Mouse (Mus musculus): ENCODE data around the gene Gm973. TPM values are rescaled to one million over a fixed set of nuclear protein-coding genes. Genes with fewer than 3 reads are reported as not detected.
"Not testable (repeated sequence)": the region's sequence is repeated elsewhere in the genome, so short reads cannot be mapped to it uniquely, and the experiment has no call there.

Gm973 gene
- polyA plus RNA-seq, 1 experiment from 2014 or later, result not detected

GRCm38 (mm10) chr1:59625410-59625809 is 109.3 kb downstream of the Gm973 start:
- Histone ChIP-seq H3K9ac (no peak overlapping the region), H3K4me2 (no peak overlapping the region), H3K4me3 (ENCODE audit: low read depth, low read length) (no peak overlapping the region), H3K27ac (ENCODE audit: low read depth) (no peak overlapping the region), H3K9me3 (ENCODE audit: low read depth, low read length) (no peaks in the 10 kb centered on the region), H3K4me1 (ENCODE audit: insufficient read depth) (no peaks in the 10 kb centered on the region), H3K36me3 (ENCODE audit: insufficient read depth) (no peaks in the 10 kb centered on the region), H3K27me3 (ENCODE audit: insufficient read depth, low read length) (no peaks in the 10 kb centered on the region)
- ATAC-seq (ENCODE audit: insufficient read depth) (no peak), DNase-seq (no peak)
- WGBS, result 82% methylated on average over 5 of the region's 5 CpGs
- no peak for TF ChIP-seq CTCF (IDR thresholded peaks at IDR 0.05; ENCODE audit: low read depth)

- Histone ChIP-seq H3K4me1 (ENCODE audit: insufficient read depth) (no peaks in the 10 kb centered on the region), H3K27ac (ENCODE audit: low read depth) (no peak overlapping the region), H3K27me3 (ENCODE audit: insufficient read depth, low read length) (no peaks in the 10 kb centered on the region), H3K9me3 (ENCODE audit: low read depth, low read length) (no peaks in the 10 kb centered on the region), H3K4me3 (ENCODE audit: low read depth, low read length) (no peak overlapping the region), H3K36me3 (ENCODE audit: insufficient read depth) (no peaks in the 10 kb centered on the region), H3K9ac (no peak overlapping the region), H3K4me2 (no peak overlapping the region)
- ATAC-seq (ENCODE audit: insufficient read depth) (no peak), DNase-seq (no peak)
- WGBS, result 37% methylated on average over 6 of the region's 6 CpGs
- no peak for TF ChIP-seq CTCF (IDR thresholded peaks at IDR 0.05; ENCODE audit: low read depth)
Measured at GRCm38 (mm10) chr1:59629194-59629593, 113.1 kb downstream of the Gm973 start.

DNA sequence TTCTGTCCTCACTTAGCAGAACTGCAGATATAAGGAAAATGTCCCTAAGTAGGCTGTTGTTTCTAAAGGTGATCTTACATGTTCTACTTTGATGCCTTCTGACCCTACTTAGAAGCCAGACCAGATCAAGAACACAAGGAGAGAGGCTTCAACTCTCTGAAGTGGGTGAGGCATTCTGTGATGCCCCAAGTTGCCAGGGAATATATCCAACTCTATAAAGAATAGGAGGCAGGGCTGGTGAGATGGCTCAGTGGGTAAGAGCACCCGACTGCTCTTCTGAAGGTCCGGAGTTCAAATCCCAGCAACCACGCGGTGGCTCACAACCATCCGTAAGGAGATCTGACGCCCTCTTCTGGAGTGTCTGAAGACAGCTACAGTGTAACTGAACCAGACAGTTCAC is 114.3 kb downstream of the Gm973 start:
- H3K27ac ChIP-seq (ENCODE audit: low read depth); H3K4me3 ChIP-seq (ENCODE audit: low read depth, low read length); H3K4me2 ChIP-seq; H3K27me3 ChIP-seq (ENCODE audit: insufficient read depth, low read length); H3K4me1 ChIP-seq (ENCODE audit: insufficient read depth); H3K9me3 ChIP-seq (ENCODE audit: low read depth, low read length); ATAC-seq (ENCODE audit: insufficient read depth); H3K36me3 ChIP-seq (ENCODE audit: insufficient read depth); H3K9ac ChIP-seq; DNase-seq: not testable (repeated sequence)
- WGBS, result 87% methylated on average over 6 of the region's 6 CpGs

GRCm38 (mm10) chr1:59631986-59632659 is 116.1 kb downstream of the Gm973 start:
- no peak for DNase-seq
- H3K4me1 ChIP-seq (ENCODE audit: insufficient read depth), result no peaks in the 10 kb centered on the region
- 61% methylated on average over 5 of the region's 5 CpGs for WGBS
- no peak overlapping the region for H3K4me3 ChIP-seq (ENCODE audit: low read depth, low read length)
- no peaks in the 10 kb centered on the region for H3K36me3 ChIP-seq (ENCODE audit: insufficient read depth)
- no peak for ATAC-seq (ENCODE audit: insufficient read depth)
- TF ChIP-seq CTCF (IDR thresholded peaks at IDR 0.05; ENCODE audit: low read depth), result no peak
- H3K9ac ChIP-seq, result no peak overlapping the region
- H3K27me3 ChIP-seq (ENCODE audit: insufficient read depth, low read length), result no peaks in the 10 kb centered on the region
- H3K27ac ChIP-seq (ENCODE audit: low read depth), result no peak overlapping the region
- H3K9me3 ChIP-seq (ENCODE audit: low read depth, low read length), result no peaks in the 10 kb centered on the region
- H3K4me2 ChIP-seq, result no peak overlapping the region

DNA sequence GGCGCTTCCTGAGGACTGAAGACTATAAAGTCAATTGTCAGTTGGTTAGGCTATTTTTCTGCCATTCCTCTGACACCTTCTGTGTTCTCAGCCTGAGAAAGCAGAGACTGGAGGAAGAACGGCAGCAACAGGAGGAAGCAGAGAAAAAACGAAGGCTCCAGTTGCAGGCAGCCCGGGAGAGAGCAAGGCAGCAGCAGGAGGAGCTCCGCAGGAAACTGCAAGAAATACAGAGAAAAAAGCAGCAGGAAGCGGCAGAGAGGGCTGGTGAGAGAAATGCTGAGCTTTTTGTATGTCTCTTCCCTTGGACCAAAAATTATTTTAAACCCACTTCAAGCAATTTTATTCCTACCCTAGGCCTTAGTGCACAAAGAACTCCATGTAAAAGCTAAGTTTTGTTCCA is 117.0 kb downstream of the Gm973 start:
- Histone ChIP-seq H3K4me2 (no peak overlapping the region), H3K27ac (ENCODE audit: low read depth) (peak overlapping the region; percentile 9; the same call in 1 of the 2 replicates), H3K4me3 (ENCODE audit: low read depth, low read length) (no peak overlapping the region), H3K27me3 (ENCODE audit: insufficient read depth, low read length) (no peaks in the 10 kb centered on the region), H3K36me3 (ENCODE audit: insufficient read depth) (no peaks in the 10 kb centered on the region), H3K9ac (no peak overlapping the region), H3K4me1 (ENCODE audit: insufficient read depth) (no peaks in the 10 kb centered on the region), H3K9me3 (ENCODE audit: low read depth, low read length) (no peaks in the 10 kb centered on the region)
- ATAC-seq (ENCODE audit: insufficient read depth) (no peak), DNase-seq (peak; percentile 39)
- no peak for TF ChIP-seq CTCF (IDR thresholded peaks at IDR 0.05; ENCODE audit: low read depth)
- WGBS, result 23% methylated on average over 6 of the region's 6 CpGs

DNA sequence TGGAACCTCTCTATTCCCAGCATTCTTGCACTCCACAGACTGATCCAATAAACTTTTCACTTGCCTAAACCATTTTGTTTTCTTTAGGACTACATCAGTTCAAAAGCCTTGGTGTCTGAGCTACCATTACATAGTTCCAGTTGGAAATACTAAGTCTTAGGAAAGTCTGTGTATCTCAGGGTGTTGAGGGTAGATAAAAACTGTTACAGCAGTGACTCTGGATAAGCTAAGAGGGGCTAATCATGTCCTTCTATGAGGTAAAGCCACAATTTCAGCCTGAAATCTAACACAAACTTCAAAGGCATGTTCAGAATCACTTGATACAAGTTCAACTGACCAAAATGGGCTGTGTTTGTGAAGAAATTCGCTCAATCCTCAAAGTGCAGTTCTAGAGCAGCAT is 120.3 kb downstream of the Gm973 start:
- Histone ChIP-seq H3K27me3 (ENCODE audit: insufficient read depth, low read length) (no peaks in the 10 kb centered on the region), H3K4me2 (no peak overlapping the region), H3K36me3 (ENCODE audit: insufficient read depth) (peaks cover 14% of the 10 kb centered on the region; the same call in 1 of the 2 replicates), H3K27ac (ENCODE audit: low read depth) (no peak overlapping the region), H3K9me3 (ENCODE audit: low read depth, low read length) (no peaks in the 10 kb centered on the region), H3K9ac (no peak overlapping the region), H3K4me1 (ENCODE audit: insufficient read depth) (no peaks in the 10 kb centered on the region), H3K4me3 (ENCODE audit: low read depth, low read length) (no peak overlapping the region)
- no peak for ATAC-seq (ENCODE audit: insufficient read depth)
- no peak for DNase-seq
- 62% methylated on average over 1 of the region's 1 CpGs for WGBS
- no peak for TF ChIP-seq CTCF (IDR thresholded peaks at IDR 0.05; ENCODE audit: low read depth)

DNA sequence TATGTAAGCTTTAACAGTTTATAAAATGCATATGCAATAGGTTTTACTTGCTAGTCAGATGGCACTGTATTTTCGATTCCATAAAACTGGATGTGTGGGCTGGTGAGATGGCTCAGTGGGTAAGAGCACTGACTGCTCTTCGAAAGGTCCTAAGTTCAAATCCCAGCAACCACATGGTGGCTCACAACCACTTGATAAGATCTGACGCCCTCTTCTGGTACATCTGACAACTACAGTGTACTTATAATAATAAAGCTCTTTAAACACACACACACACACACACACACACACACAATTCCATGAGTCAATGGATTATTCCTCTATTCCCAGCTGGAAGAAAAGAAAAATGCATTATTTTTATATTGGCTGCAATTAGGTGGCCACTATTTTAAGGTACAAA is 122.3 kb downstream of the Gm973 start:
- Histone ChIP-seq H3K27me3 (ENCODE audit: insufficient read depth, low read length) (no peaks in the 10 kb centered on the region), H3K4me3 (ENCODE audit: low read depth, low read length) (no peak overlapping the region), H3K27ac (ENCODE audit: low read depth) (no peak overlapping the region), H3K9me3 (ENCODE audit: low read depth, low read length) (no peaks in the 10 kb centered on the region), H3K9ac (no peak overlapping the region), H3K4me2 (no peak overlapping the region), H3K36me3 (ENCODE audit: insufficient read depth) (peaks cover 31% of the 10 kb centered on the region), H3K4me1 (ENCODE audit: insufficient read depth) (no peaks in the 10 kb centered on the region)
- DNase-seq (no peak), ATAC-seq (ENCODE audit: insufficient read depth) (no peak)
- WGBS, result 82% methylated on average over 3 of the region's 3 CpGs
- TF ChIP-seq CTCF (IDR thresholded peaks at IDR 0.05; ENCODE audit: low read depth), result no peak; the same call in 1 of the 2 replicates
